Comparison of ENCODE assay signal across 9 mouse cellular contexts in the genomic region with DNA sequence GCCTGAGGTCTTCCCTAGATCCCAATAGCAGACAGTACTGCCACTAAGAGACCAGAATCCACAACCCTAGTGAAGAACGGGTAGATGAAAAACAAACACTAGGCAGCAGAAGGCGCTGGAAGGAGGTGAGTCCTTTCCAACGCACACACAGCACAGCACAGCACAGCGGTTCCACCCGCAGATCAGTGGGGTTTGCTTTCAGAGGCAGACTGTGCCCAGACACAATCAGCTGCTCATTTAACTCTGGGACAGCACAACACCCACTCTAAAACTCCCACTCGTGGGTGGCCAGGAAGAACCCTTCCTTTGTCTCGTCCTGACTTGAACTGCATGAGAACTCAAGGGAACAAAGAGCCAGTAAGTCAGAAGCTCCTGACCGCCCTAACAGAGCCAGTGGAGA. TPM values are rescaled to one million over a fixed set of nuclear protein-coding genes. Genes with fewer than 3 reads are reported as not detected.
DNase-seq lines count a peak whose midpoint lies in the region; ATAC-seq and TF ChIP-seq lines count a peak whose summit lies in the region.
"Had no signal": no experiment of that assay in that cellular context is flagged by ENCODE, and none has a peak within 500 bp of the region (broad histone marks: within the 10 kb centered on the region; RNA-seq: fewer than 3 reads in every experiment).

No protein-coding gene starts in this region.

- no peak overlapping the region for H3K4me2 ChIP-seq in kidney, embryonic 16.5 days (replicated peaks; ENCODE audit: low read depth, low read length)

- no peak for DNase-seq in kidney, postnatal 14 days
- peak; percentile 56 for DNase-seq in CD4-positive, CD25-positive, alpha-beta regulatory T cell, adult 2 months (ENCODE audit: low read depth, low spot score)
- DNase-seq in layer of hippocampus, adult 9-11 months: peak; percentile 42
- no peak for DNase-seq in gastrocnemius, postnatal 14 days
- no peak for DNase-seq in gastrocnemius, postnatal 25 days

- H3K27ac ChIP-seq in kidney, embryonic 16.5 days (ENCODE audit: low read length): peak overlapping the region; percentile 45
- H3K27ac ChIP-seq in ES-Bruce4 (ENCODE audit: insufficient read depth, low read length): peak overlapping the region; percentile 68

- TF ChIP-seq EP300 in ES-Bruce4 (IDR thresholded peaks at IDR 0.05; ENCODE audit: insufficient read depth, low read depth, low read length): no peak

- no peak for TF ChIP-seq POLR2A in ES-Bruce4 (IDR thresholded peaks at IDR 0.05; ENCODE audit: insufficient read depth, low read length)

- 24% methylated on average over 8 of the region's 8 CpGs for WGBS in kidney, embryonic 16.5 days

- no peaks in the 10 kb centered on the region for H3K36me3 ChIP-seq in kidney, embryonic 16.5 days (ENCODE audit: insufficient read depth, low read length)
- H3K36me3 ChIP-seq in ES-Bruce4 (ENCODE audit: control insufficient read depth, insufficient read depth, low read length, poor library complexity, severe bottlenecking): no peaks in the 10 kb centered on the region

- no peak for ATAC-seq in kidney, embryonic 16.5 days (ENCODE audit: low FRiP score, low TSS enrichment)
- ATAC-seq in erythroid progenitor cell, adult 5-6 weeks (replicated peaks; ENCODE audit: low FRiP score, poor library complexity, severe bottlenecking): no peak

- no peaks in the 10 kb centered on the region for H3K27me3 ChIP-seq in kidney, embryonic 16.5 days (ENCODE audit: insufficient read depth, low read length)
- H3K27me3 ChIP-seq in ES-Bruce4 (ENCODE audit: control insufficient read depth, insufficient read depth, low read length, poor library complexity, severe bottlenecking): no peaks in the 10 kb centered on the region

- no peak overlapping the region; the same call in 1 of the 2 replicates for H3K9ac ChIP-seq in kidney, embryonic 16.5 days (replicated peaks; ENCODE audit: low read length)
- no peak overlapping the region for H3K9ac ChIP-seq in ES-Bruce4 (ENCODE audit: low read depth, poor library complexity, severe bottlenecking)

- TF ChIP-seq CTCF in ES-Bruce4 (IDR thresholded peaks at IDR 0.05; ENCODE audit: low read depth, low read length): no peak

- intact Hi-C loops in gastrocnemius, postnatal 14 days (cut with DNase I; ENCODE audit: low total_unique reads): no loop called here

- H3K4me3 ChIP-seq in kidney, embryonic 16.5 days (ENCODE audit: low read length): no peak overlapping the region
- no peak overlapping the region; the same call in 1 of the 2 replicates for H3K4me3 ChIP-seq in ES-Bruce4 (ENCODE audit: low read depth, low read length)
- H3K4me3 ChIP-seq: myocyte had no signal

- no peaks in the 10 kb centered on the region for H3K9me3 ChIP-seq in kidney, embryonic 16.5 days (ENCODE audit: low read length)
- H3K9me3 ChIP-seq in ES-Bruce4 (replicated peaks; ENCODE audit: control insufficient read depth, insufficient read depth, low read length, poor library complexity, severe bottlenecking): no peaks in the 10 kb centered on the region

- peaks cover 41% of the 10 kb centered on the region for H3K4me1 ChIP-seq in kidney, embryonic 16.5 days (ENCODE audit: insufficient read depth, low read length)
- peaks cover 2% of the 10 kb centered on the region for H3K4me1 ChIP-seq in ES-Bruce4 (ENCODE audit: control insufficient read depth, insufficient read depth, low read length)

RNA-seq across cellular contexts. Expression of gene A730071L15Rik, which starts 20.6 kb away (rescaled TPM):
- 0.40 and 0.49 TPM in 2 replicates for polyA plus RNA-seq in kidney, embryonic 16.5 days (2015; fragmentation: Nextera tagmentation; extraction: Ambion mirVana)
- 0.41 and 0.49 TPM in 2 replicates for polyA plus RNA-seq in ES-Bruce4 (2011; ENCODE audit: insufficient read depth, insufficient read length, low read depth, missing spikeins)
- total RNA-seq in erythroid progenitor cell, adult 5-6 weeks (2015; ENCODE audit: low replicate concordance): not detected in 2 replicates
- total RNA-seq in erythroid progenitor cell, adult 5-6 weeks (2017; ENCODE audit: low replicate concordance): not detected in 2 replicates
- under 1 TPM in 1 of 2 experiments, not detected in 1; 0.21 TPM for total RNA-seq in gastrocnemius, postnatal 14 days (2021)
- total RNA-seq in gastrocnemius, postnatal 25 days (2021): under 1 TPM; 0.16 to 0.23 TPM

RNA-seq across cellular contexts. Expression of gene Nudcd3, which starts 21.0 kb away (rescaled TPM):
- 39.2 and 40.6 TPM in 2 replicates for polyA plus RNA-seq in kidney, embryonic 16.5 days (2015; fragmentation: Nextera tagmentation; extraction: Ambion mirVana)
- polyA plus RNA-seq in ES-Bruce4 (2011; ENCODE audit: insufficient read depth, insufficient read length, low read depth, missing spikeins): 77.6 and 78.2 TPM in 2 replicates
- total RNA-seq in erythroid progenitor cell, adult 5-6 weeks (2015; ENCODE audit: low replicate concordance): 15.1 and 15.5 TPM in 2 replicates
- 13.8 and 15.3 TPM in 2 replicates for total RNA-seq in erythroid progenitor cell, adult 5-6 weeks (2017; ENCODE audit: low replicate concordance)
- 10 to 100 TPM; 54.4 to 57.1 TPM for total RNA-seq in gastrocnemius, postnatal 14 days (2021)
- 10 to 100 TPM; 57.6 to 60.3 TPM for total RNA-seq in gastrocnemius, postnatal 25 days (2021)

RNA-seq across cellular contexts. Expression of gene Npc1l1, which starts 50.7 kb away (rescaled TPM):
- polyA plus RNA-seq in kidney, embryonic 16.5 days (2015; fragmentation: Nextera tagmentation; extraction: Ambion mirVana): 0.12 and 0.17 TPM in 2 replicates
- 0.45 and 0.75 TPM in 2 replicates for polyA plus RNA-seq in ES-Bruce4 (2011; ENCODE audit: insufficient read depth, insufficient read length, low read depth, missing spikeins)
- not detected in 2 replicates for total RNA-seq in erythroid progenitor cell, adult 5-6 weeks (2015; ENCODE audit: low replicate concordance)
- total RNA-seq in erythroid progenitor cell, adult 5-6 weeks (2017; ENCODE audit: low replicate concordance): not detected in 2 replicates
- total RNA-seq in gastrocnemius, postnatal 14 days (2021): under 1 TPM; 0.06 to 0.13 TPM
- total RNA-seq in gastrocnemius, postnatal 25 days (2021): under 1 TPM; 0.19 to 0.33 TPM

Comparison
In these comparisons a context has a peak if more than half of its experiments do, and no peak if none do; other contexts are left out.
1. DNase-seq: peak in CD4-positive, CD25-positive, alpha-beta regulatory T cell, adult 2 months (single experiment) and layer of hippocampus, adult 9-11 months (single experiment); none in kidney, postnatal 14 days (single experiment), gastrocnemius, postnatal 14 days (single experiment) and gastrocnemius, postnatal 25 days (single experiment).